Mouse (Mus musculus): ENCODE data around the gene Gstz1. TPM values are rescaled to one million over a fixed set of nuclear protein-coding genes. Genes with fewer than 3 reads are reported as not detected.
"Not testable (repeated sequence)": the region's sequence is repeated elsewhere in the genome, so short reads cannot be mapped to it uniquely, and the experiment has no call there.

Gene Gstz1
- polyA plus RNA-seq, 1 experiment from 2014 or later = 51.7 TPM

DNA sequence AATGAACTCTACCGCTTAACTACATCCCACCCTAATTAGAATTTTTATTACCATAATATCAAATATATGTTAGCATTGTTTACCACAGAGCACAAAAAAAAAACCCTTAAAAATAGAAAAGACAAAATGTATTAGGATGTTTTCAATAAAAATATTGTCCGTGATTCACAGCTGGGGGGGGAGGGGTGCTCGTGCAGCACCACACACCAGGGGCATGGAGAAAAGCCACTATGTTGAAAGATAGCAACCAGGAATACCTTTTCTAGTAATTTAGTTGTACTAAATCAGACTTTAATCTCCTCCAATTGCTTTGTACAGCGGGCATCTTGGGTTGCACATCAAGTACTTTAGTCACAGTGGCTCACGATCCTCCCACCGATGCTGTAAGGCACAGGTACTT is 51.8 kb downstream of the Gstz1 start:
- no peaks in the 10 kb centered on the region for H3K36me3 ChIP-seq (ENCODE audit: insufficient read depth, low read length)
- H3K4me2 ChIP-seq (replicated peaks; ENCODE audit: low read depth, low read length) = peak overlapping the region; percentile 92
- 58% methylated on average over 6 of the region's 6 CpGs for WGBS
- no peak overlapping the region for H3K27ac ChIP-seq (ENCODE audit: low read length)
- H3K9me3 ChIP-seq (ENCODE audit: low read length) = no peaks in the 10 kb centered on the region
- 0 out of 2 replicates have a peak, but pooled peaks cover 4% of the 10 kb centered on the region for H3K4me1 ChIP-seq (ENCODE audit: insufficient read depth, low read depth, low read length)
- ATAC-seq (no peak), DNase-seq (ENCODE audit: low spot score) (no peak)
- H3K4me3 ChIP-seq (ENCODE audit: low read depth, low read length) = no peak overlapping the region
- H3K9ac ChIP-seq (replicated peaks; ENCODE audit: low read depth) = no peak overlapping the region; the same call in 1 of the 2 replicates
- TF ChIP-seq CTCF (IDR thresholded peaks at IDR 0.05) (no peak), EP300 (IDR thresholded peaks at IDR 0.05) (no peak)
- H3K27me3 ChIP-seq (replicated peaks; ENCODE audit: insufficient read depth, low read length) = no peaks in the 10 kb centered on the region

DNA sequence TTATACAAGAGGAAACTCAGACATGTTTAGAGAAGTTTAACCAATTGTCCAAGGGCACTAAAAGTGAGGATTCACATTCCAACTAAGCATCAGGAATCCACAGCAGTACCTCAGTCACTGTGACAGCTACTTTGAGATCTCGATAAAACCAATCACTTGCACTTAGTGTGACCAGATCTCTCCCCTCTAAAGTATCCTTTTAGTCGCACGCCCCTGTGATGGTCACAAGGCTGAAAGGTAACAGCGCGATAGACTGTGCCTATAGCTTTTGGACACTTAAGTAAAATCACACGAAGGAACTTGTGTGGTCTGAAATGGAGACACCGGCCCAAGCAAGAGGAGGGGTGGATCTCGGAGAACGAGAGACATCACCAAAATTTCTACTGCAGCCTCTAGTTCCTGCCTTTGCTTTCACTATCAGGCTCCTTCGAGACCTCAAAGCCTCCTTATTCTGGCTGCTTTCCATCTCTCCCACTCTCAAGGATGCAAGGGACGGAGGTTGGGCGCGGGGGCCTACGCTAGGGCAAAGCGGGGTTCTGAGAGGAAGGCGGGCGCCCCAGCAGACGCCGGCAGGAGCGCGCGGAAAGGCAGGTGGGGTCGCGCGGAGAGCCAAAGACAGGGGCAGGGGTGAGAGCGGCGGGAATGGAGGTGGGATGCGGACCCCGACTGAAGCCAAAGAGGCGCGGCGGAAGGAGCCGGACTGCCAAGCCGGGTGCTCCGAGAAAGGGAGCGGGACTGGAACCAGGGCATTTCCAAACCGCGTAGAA is 52.4 kb downstream of the Gstz1 start, which contains the start of gene Samd15:
Gene Samd15 (plus strand): TSS at position 518 of the 767 bp plus-strand sequence.
- TF ChIP-seq EP300 (IDR thresholded peaks at IDR 0.05) = no peak
- no peak for TF ChIP-seq CTCF (IDR thresholded peaks at IDR 0.05)
- Histone ChIP-seq H3K27me3 (replicated peaks; ENCODE audit: insufficient read depth, low read length) (no peaks in the 10 kb centered on the region), H3K36me3 (ENCODE audit: insufficient read depth, low read length) (no peaks in the 10 kb centered on the region), H3K4me1 (ENCODE audit: insufficient read depth, low read depth, low read length) (0 out of 2 replicates have a peak, but pooled peaks cover 4% of the 10 kb centered on the region), H3K9ac (replicated peaks; ENCODE audit: low read depth) (peak within 1 kb of the TSS; percentile 80), H3K9me3 (ENCODE audit: low read length) (no peaks in the 10 kb centered on the region), H3K27ac (ENCODE audit: low read length) (no peak within 1 kb of the TSS), H3K4me2 (replicated peaks; ENCODE audit: low read depth, low read length) (peak within 1 kb of the TSS; percentile 92), H3K4me3 (ENCODE audit: low read depth, low read length) (peak within 1 kb of the TSS; percentile 90)
- WGBS = 1% methylated on average over 34 of the region's 38 CpGs
- ATAC-seq (peak; percentile 55), DNase-seq (ENCODE audit: low spot score) (peak; percentile 66)

DNA sequence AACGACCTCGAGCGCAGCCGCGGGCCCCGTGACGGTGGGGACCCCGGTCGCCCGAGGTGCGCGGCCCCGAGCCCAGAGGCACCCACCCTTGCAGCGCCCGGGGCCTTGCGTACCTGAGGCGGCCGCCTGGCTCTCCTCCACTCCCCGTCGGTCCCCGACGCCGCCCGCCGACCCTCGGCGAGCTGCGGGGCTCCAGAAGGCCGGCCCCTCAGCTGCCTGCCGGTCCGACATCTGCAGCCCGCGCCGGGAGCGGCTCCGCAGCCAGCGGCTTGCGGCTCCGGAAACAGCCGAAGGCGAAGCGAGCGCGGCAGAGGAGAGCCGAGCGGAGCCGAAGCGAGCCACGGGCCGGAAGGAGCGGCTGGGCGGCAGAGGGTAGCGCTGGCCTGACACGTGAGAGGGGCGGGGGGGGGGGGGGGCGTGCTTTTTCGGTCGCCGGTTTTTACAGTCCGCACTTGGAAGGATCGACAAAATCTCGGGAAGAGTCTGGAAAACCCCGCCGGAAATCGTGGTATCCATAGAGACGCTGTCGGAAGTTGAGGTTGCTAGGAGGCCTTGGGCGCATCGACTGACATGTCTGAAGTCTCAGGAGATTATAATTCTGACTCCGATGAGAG is 53.1 kb downstream of the Gstz1 start, which contains the start of gene Tmed8:
Gene Tmed8 (minus strand): TSS at position 482 of the 614 bp plus-strand sequence.
- peak; percentile 87 for DNase-seq (ENCODE audit: low spot score)
- no peak for TF ChIP-seq CTCF (IDR thresholded peaks at IDR 0.05)
- TF ChIP-seq EP300 (IDR thresholded peaks at IDR 0.05) = no peak

DNA sequence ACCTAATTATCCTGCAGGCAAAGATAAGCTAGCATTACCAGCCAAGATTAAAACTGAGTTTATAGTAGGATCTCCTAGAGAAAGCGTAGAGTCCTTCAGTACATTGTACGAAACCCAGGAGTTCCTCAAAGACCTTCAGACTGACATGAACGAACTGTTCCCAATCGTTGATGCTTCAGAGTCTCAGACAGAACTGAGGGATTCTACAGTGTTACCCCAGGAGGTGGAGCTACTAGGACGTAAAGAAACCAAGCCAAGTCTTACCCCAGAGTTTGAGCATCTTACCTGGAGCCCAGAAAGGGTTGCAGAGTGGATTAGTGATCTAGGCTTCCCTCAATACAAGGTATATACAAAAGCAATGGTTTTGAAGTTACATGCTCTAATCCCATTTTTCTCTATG is 54.7 kb downstream of the Gstz1 start:
- H3K4me1 ChIP-seq (ENCODE audit: insufficient read depth, low read depth, low read length) = 0 out of 2 replicates have a peak, but pooled peaks cover 4% of the 10 kb centered on the region
- H3K9me3 ChIP-seq (ENCODE audit: low read length) = no peaks in the 10 kb centered on the region
- 63% methylated on average over 5 of the region's 5 CpGs for WGBS
- H3K4me3 ChIP-seq (ENCODE audit: low read depth, low read length) = no peak overlapping the region
- H3K27ac ChIP-seq (ENCODE audit: low read length) = no peak overlapping the region
- no peaks in the 10 kb centered on the region for H3K27me3 ChIP-seq (replicated peaks; ENCODE audit: insufficient read depth, low read length)
- no peak for ATAC-seq
- no peak overlapping the region for H3K4me2 ChIP-seq (replicated peaks; ENCODE audit: low read depth, low read length)
- TF ChIP-seq CTCF (IDR thresholded peaks at IDR 0.05) (no peak), EP300 (IDR thresholded peaks at IDR 0.05) (no peak)
- no peaks in the 10 kb centered on the region for H3K36me3 ChIP-seq (ENCODE audit: insufficient read depth, low read length)
- DNase-seq (ENCODE audit: low spot score) = no peak
- H3K9ac ChIP-seq (replicated peaks; ENCODE audit: low read depth) = no peak overlapping the region

More for the DNA sequence above, 53.1 kb downstream of the Gstz1 start, which contains the start of gene Tmed8:
- WGBS = 0% methylated on average over 36 of the region's 70 CpGs
- Histone ChIP-seq H3K27ac (ENCODE audit: low read length) (no peak within 1 kb of the TSS), H3K36me3 (ENCODE audit: insufficient read depth, low read length) (no peaks in the 10 kb centered on the region), H3K4me3 (ENCODE audit: low read depth, low read length) (peak within 1 kb of the TSS; percentile 90), H3K27me3 (replicated peaks; ENCODE audit: insufficient read depth, low read length) (no peaks in the 10 kb centered on the region), H3K4me1 (ENCODE audit: insufficient read depth, low read depth, low read length) (0 out of 2 replicates have a peak, but pooled peaks cover 4% of the 10 kb centered on the region), H3K9ac (replicated peaks; ENCODE audit: low read depth) (peak within 1 kb of the TSS; percentile 80), H3K9me3 (ENCODE audit: low read length) (no peaks in the 10 kb centered on the region), H3K4me2 (replicated peaks; ENCODE audit: low read depth, low read length) (peak within 1 kb of the TSS; percentile 92)
- peak; percentile 96 for ATAC-seq

DNA sequence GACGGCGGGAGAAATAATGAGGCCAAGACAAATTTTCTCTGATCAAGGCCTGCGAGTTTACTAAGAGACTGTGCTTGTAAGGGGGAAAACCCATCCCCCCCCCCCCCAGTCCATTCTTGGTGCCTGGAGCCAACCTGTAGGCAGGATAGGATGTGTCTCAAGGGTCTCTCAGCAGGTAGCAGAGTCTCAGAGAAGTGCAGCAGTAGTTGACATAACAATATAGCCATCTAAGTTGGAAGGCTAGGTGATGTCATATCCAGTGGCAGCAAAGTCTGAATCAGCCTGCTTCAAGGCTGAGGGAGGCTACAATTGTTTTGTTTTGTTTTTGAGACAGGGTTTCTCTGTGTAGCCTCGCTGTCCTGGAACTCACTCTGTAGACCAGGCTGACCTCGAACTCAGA is 58.8 kb downstream of the Gstz1 start:
- not testable (repeated sequence) for H3K4me3 ChIP-seq (ENCODE audit: low read depth, low read length); DNase-seq (ENCODE audit: low spot score); H3K9me3 ChIP-seq (ENCODE audit: low read length); H3K27ac ChIP-seq (ENCODE audit: low read length); ATAC-seq; H3K27me3 ChIP-seq (replicated peaks; ENCODE audit: insufficient read depth, low read length); H3K4me2 ChIP-seq (replicated peaks; ENCODE audit: low read depth, low read length); H3K9ac ChIP-seq (replicated peaks; ENCODE audit: low read depth); H3K4me1 ChIP-seq (ENCODE audit: insufficient read depth, low read depth, low read length); H3K36me3 ChIP-seq (ENCODE audit: insufficient read depth, low read length)
- WGBS = 90% methylated on average over 5 of the region's 5 CpGs

DNA sequence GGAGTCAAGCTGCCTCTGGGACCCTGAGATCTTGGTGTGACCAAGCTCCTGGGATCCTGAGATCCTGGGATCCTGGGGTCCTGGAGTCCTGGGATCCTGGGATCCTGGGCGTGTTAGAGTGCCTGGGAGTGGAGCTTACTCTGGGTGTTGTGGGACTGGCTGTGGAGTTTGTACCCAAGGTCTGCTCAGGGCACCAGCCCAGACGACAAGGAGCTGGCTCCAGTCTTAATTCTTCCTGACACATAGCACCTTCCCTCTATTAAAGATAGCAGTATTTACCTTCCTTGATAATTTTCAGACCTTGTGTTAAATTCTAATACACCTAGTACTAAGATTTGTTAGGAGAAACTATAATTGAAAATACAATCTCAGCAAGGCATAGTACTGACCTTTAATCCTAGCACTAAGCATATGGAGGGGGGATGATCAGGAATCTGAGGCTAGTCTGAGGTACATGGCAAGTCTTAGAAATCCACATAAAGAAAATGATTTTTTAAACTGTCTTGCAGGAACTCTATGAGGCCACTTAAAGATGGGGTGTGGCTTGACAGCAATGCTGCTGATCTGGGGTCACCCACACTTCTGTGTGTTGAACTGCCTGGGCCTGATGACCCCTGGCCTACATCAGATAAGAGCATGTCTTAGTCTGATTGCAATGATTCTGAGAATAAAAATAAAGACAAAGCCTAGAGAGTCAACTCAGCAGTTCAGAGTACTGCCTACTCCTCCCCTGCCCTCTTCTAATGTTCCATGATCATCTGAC is 66.1 kb downstream of the Gstz1 start:
- TF ChIP-seq EP300 (IDR thresholded peaks at IDR 0.05) = no peak
- TF ChIP-seq CTCF (IDR thresholded peaks at IDR 0.05) = no peak
- 50% methylated on average over 2 of the region's 2 CpGs for WGBS
- H3K27me3 ChIP-seq (replicated peaks; ENCODE audit: insufficient read depth, low read length) = no peaks in the 10 kb centered on the region
- H3K27ac ChIP-seq (ENCODE audit: low read length) = no peak overlapping the region
- no peak for DNase-seq (ENCODE audit: low spot score)
- no peak overlapping the region for H3K4me3 ChIP-seq (ENCODE audit: low read depth, low read length)
- no peak for ATAC-seq
- H3K4me2 ChIP-seq (replicated peaks; ENCODE audit: low read depth, low read length) = no peak overlapping the region
- no peak overlapping the region for H3K9ac ChIP-seq (replicated peaks; ENCODE audit: low read depth)
- H3K9me3 ChIP-seq (ENCODE audit: low read length) = no peaks in the 10 kb centered on the region
- no peaks in the 10 kb centered on the region for H3K4me1 ChIP-seq (ENCODE audit: insufficient read depth, low read depth, low read length)
- no peaks in the 10 kb centered on the region for H3K36me3 ChIP-seq (ENCODE audit: insufficient read depth, low read length)

Other genes starting within 250 kb of the Gstz1 start
- gene Cipc, start 200.1 kb upstream of the Gstz1 start, polyA plus RNA-seq (2015; fragmentation: Nextera tagmentation; extraction: Ambion mirVana) = 12.5 and 14.8 TPM in 2 replicates
- gene Zdhhc22, start 156.7 kb upstream of the Gstz1 start, polyA plus RNA-seq (2015; fragmentation: Nextera tagmentation; extraction: Ambion mirVana) = 0.04 TPM in 1 of 2 replicates, not detected in the other
- gene Tmem63c, start 125.8 kb upstream of the Gstz1 start, polyA plus RNA-seq (2015; fragmentation: Nextera tagmentation; extraction: Ambion mirVana) = 0.11 and 0.12 TPM in 2 replicates
- gene Ngb, start 44.6 kb upstream of the Gstz1 start, polyA plus RNA-seq (2015; fragmentation: Nextera tagmentation; extraction: Ambion mirVana) = 3.0 and 3.9 TPM in 2 replicates
- 9.5 and 10.5 TPM in 2 replicates for gene Pomt2, start 803 bp downstream of the Gstz1 start, polyA plus RNA-seq (2015; fragmentation: Nextera tagmentation; extraction: Ambion mirVana)
- 1.3 and 1.4 TPM in 2 replicates for gene Samd15, start 52.6 kb downstream of the Gstz1 start, polyA plus RNA-seq (2015; fragmentation: Nextera tagmentation; extraction: Ambion mirVana)
- gene Tmed8, start 53.3 kb downstream of the Gstz1 start, polyA plus RNA-seq (2015; fragmentation: Nextera tagmentation; extraction: Ambion mirVana) = 1.4 TPM in 2 replicates
- 0.18 and 0.29 TPM in 2 replicates for gene Noxred1, start 91.6 kb downstream of the Gstz1 start, polyA plus RNA-seq (2015; fragmentation: Nextera tagmentation; extraction: Ambion mirVana)
- 24.1 and 25.7 TPM in 2 replicates for gene Vipas39, start 119.1 kb downstream of the Gstz1 start, polyA plus RNA-seq (2015; fragmentation: Nextera tagmentation; extraction: Ambion mirVana)
- gene Ahsa1, start 119.3 kb downstream of the Gstz1 start, polyA plus RNA-seq (2015; fragmentation: Nextera tagmentation; extraction: Ambion mirVana) = 101 and 116 TPM in 2 replicates
- gene Ism2, start 152.5 kb downstream of the Gstz1 start, polyA plus RNA-seq (2015; fragmentation: Nextera tagmentation; extraction: Ambion mirVana) = 0.75 and 2.2 TPM in 2 replicates
- 194 and 216 TPM in 2 replicates for gene Sptlc2, start 241.2 kb downstream of the Gstz1 start, polyA plus RNA-seq (2015; fragmentation: Nextera tagmentation; extraction: Ambion mirVana)

All from lung, postnatal 0 days (tissue).